In genomic region chr4:118289960-118290415, GRCm38 (mm10) we compare ENCODE assay signal across 8 mouse cellular contexts. TPM values are rescaled to one million over a fixed set of nuclear protein-coding genes. Genes with fewer than 3 reads are reported as not detected.
DNase-seq lines count a peak whose midpoint lies in the region; ATAC-seq and TF ChIP-seq lines count a peak whose summit lies in the region.

No protein-coding gene starts in this region.

- peak overlapping the region; percentile 88 for H3K27ac ChIP-seq in limb, embryonic 14.5 days (replicated peaks; ENCODE audit: low read depth, low read length)

- no peaks in the 10 kb centered on the region for H3K9me3 ChIP-seq in limb, embryonic 14.5 days (ENCODE audit: control insufficient read depth, low read length)

- peak; percentile 8 for DNase-seq in CD4-positive, CD25-positive, alpha-beta regulatory T cell, adult 2 months (ENCODE audit: low read depth, low spot score)
- peak; percentile 63 for DNase-seq in urinary bladder, postnatal 14 days (ENCODE audit: low spot score)
- no peak for DNase-seq in urinary bladder, postnatal 10 days (ENCODE audit: low spot score)
- peak; percentile 49 for DNase-seq in limb, embryonic 14.5 days (ENCODE audit: low spot score)
- no peak for DNase-seq in adrenal gland, postnatal 14 days
- DNase-seq in spleen, postnatal 4 days (ENCODE audit: low spot score in 2 of 2), result no peak

- no peaks in the 10 kb centered on the region for H3K79me2 ChIP-seq in myocyte (ENCODE audit: control insufficient read depth, insufficient read depth)

- peak overlapping the region; percentile 86 for H3K4me3 ChIP-seq in limb, embryonic 14.5 days (replicated peaks; ENCODE audit: low read length)
- no peak overlapping the region for H3K4me3 ChIP-seq in myocyte

- peaks cover 14% of the 10 kb centered on the region for H3K36me3 ChIP-seq in limb, embryonic 14.5 days (ENCODE audit: control insufficient read depth, insufficient read depth, low read length)
- no peaks in the 10 kb centered on the region for H3K36me3 ChIP-seq in myocyte (ENCODE audit: control insufficient read depth, insufficient read depth)

- no peaks in the 10 kb centered on the region for H3K27me3 ChIP-seq in limb, embryonic 14.5 days (ENCODE audit: control insufficient read depth, insufficient read depth, low read length)
- H3K27me3 ChIP-seq in myocyte (ENCODE audit: control insufficient read depth, insufficient read depth, insufficient read length), result peaks cover 26% of the 10 kb centered on the region

- 1% methylated on average over 12 of the region's 12 CpGs for WGBS in limb, embryonic 14.5 days

- no peak for TF ChIP-seq POLR2A in limb, embryonic 14.5 days (IDR thresholded peaks at IDR 0.05; ENCODE audit: borderline replicate concordance, extremely low read depth, insufficient read depth, insufficient read length)
- no peak for TF ChIP-seq POLR2A in myocyte (IDR thresholded peaks at IDR 0.05; ENCODE audit: insufficient read length, low read depth)

- peak overlapping the region; percentile 73 for H3K4me2 ChIP-seq in limb, embryonic 14.5 days (replicated peaks; ENCODE audit: low read depth, low read length, severe bottlenecking)
- peak overlapping the region; percentile 30 for H3K4me2 ChIP-seq in myocyte (ENCODE audit: low read depth)

- H3ac ChIP-seq in myocyte (ENCODE audit: control insufficient read depth, insufficient read length), result peak overlapping the region; percentile 26

- peak overlapping the region; percentile 93 for H3K9ac ChIP-seq in limb, embryonic 14.5 days (ENCODE audit: low read depth, low read length, severe bottlenecking)

- no peak for ATAC-seq in CD4-positive, CD25-positive, alpha-beta regulatory T cell, adult 4 months
- 0 out of 2 replicates have a peak, but pooled peaks have one; percentile 7 for ATAC-seq in limb, embryonic 14.5 days (ENCODE audit: low FRiP score, low read depth)

- peaks cover 20% of the 10 kb centered on the region for H3K4me1 ChIP-seq in limb, embryonic 14.5 days (ENCODE audit: control insufficient read depth, insufficient read depth, low read length)

TF ChIP-seq in myocyte, 11 proteins besides CTCF, POLR2A, EP300 and RAD21:
- no peak for TF ChIP-seq MAX (IDR thresholded peaks at IDR 0.05; ENCODE audit: low read depth)
- TF ChIP-seq REST (IDR thresholded peaks at IDR 0.05; ENCODE audit: insufficient read depth, insufficient read length), result no peak
- TF ChIP-seq TCF12 (IDR thresholded peaks at IDR 0.05; ENCODE audit: insufficient read depth, poor library complexity, severe bottlenecking), result no peak
- TF ChIP-seq E2F4 (IDR thresholded peaks at IDR 0.05; ENCODE audit: insufficient read depth), result no peak
- TF ChIP-seq USF1 (IDR thresholded peaks at IDR 0.05; ENCODE audit: low read depth), result no peak
- no peak for TF ChIP-seq SRF (IDR thresholded peaks at IDR 0.05; ENCODE audit: control insufficient read depth, insufficient read length, low read depth)
- TF ChIP-seq CEBPB (IDR thresholded peaks at IDR 0.05; ENCODE audit: insufficient read depth, poor library complexity, severe bottlenecking), result no peak
- no peak for TF ChIP-seq POLR2AphosphoS2 (IDR thresholded peaks at IDR 0.05; ENCODE audit: insufficient read length, low read depth)
- no peak for TF ChIP-seq MYOD1 (IDR thresholded peaks at IDR 0.05; ENCODE audit: control insufficient read depth in 1 of 3, insufficient read length in 2 of 3, low read depth in 2 of 3)
- no peak for TF ChIP-seq TCF3 (IDR thresholded peaks at IDR 0.05; ENCODE audit: insufficient read length, low read depth)
- no peak for TF ChIP-seq MYOG (IDR thresholded peaks at IDR 0.05; ENCODE audit: control insufficient read depth in 1 of 3, insufficient read depth in 1 of 3, insufficient read length in 2 of 3, low read depth in 2 of 3)

RNA-seq across cellular contexts. Expression of gene Ptprf, which starts 1.2 kb away (rescaled TPM):
- under 1 TPM; 0.39 to 0.65 TPM for polyA plus RNA-seq in CD4-positive, CD25-positive, alpha-beta regulatory T cell, adult 4 months (2017; shearing (Covaris generic))
- 85.0 and 108 TPM in 2 replicates for polyA plus RNA-seq in limb, embryonic 14.5 days (2012; rRNA removed)
- 71.9 and 78.1 TPM in 2 replicates for polyA plus RNA-seq in limb, embryonic 14.5 days (2014; fragmentation: Nextera tagmentation; extraction: Ambion mirVana)
- polyA plus RNA-seq in myocyte (2012; fragmentation: generic; extraction: Trizol), result 7.6 TPM
- total RNA-seq in adrenal gland, postnatal 14 days (2021), result 63.5 and 64.3 TPM in 2 replicates

Comparison
In these comparisons a context has a peak if more than half of its experiments do, and no peak if none do; other contexts are left out.
1. DNase-seq: peak in CD4-positive, CD25-positive, alpha-beta regulatory T cell, adult 2 months (single experiment), urinary bladder, postnatal 14 days (single experiment) and limb, embryonic 14.5 days (single experiment); none in urinary bladder, postnatal 10 days (single experiment), adrenal gland, postnatal 14 days (single experiment) and spleen, postnatal 4 days (0 of 2).